Mouse (Mus musculus): ENCODE data around the gene Brd2.

DNA sequence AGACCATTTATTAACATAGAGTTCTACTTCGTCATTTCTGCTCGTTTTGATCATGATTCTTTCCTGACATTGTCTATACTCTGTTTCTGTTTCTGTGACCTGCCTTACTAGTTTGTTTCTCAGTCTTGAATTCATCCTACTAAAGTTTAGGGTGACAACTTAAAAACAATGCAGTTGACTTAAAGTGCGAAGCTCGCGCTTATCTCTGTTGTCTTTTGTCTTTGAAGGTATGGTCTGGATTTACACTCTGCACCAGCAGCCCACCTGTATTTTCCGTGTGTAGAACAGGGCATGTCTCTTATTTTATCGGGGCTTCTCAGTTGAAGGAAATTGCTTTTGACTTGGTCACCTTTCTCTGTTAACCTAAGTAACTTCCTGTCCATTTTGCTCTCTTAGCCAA, 677 bp upstream of the Brd2 start:
- TF ChIP-seq CTCF (IDR thresholded peaks at IDR 0.05; ENCODE audit: borderline replicate concordance, insufficient read depth, low read depth, low read length) (no peak), POLR2A (IDR thresholded peaks at IDR 0.05; ENCODE audit: borderline replicate concordance, insufficient read depth, low read length) (no peak)
